Mouse (Mus musculus) limb, embryonic 14.5 days (tissue): ENCODE results near the gene Fgd1. TPM values are rescaled to one million over a fixed set of nuclear protein-coding genes. Genes with fewer than 3 reads are reported as not detected.

Experiments used
- ATAC-seq: fragments of 200-750 bp; cut with Nextera tagmentation; 2 replicates; pipeline ENCODE4 v1.8.0; 2017; ENCODE audit warnings: low read depth, moderate number of reproducible peaks, moderate TSS enrichment; ENCODE audit not compliant: low FRiP score
- DNase-seq: peaks from one replicate; pipeline ENCODE4 v3.0.0-alpha.2; 2015; ENCODE audit warnings: low spot score
- H3K27ac ChIP-seq: fragments of 300-500 bp; sonication (generic); replicated peaks from 2 replicates; pipeline ENCODE4 v1.5.1; 2014; ENCODE audit warnings: low read depth, mild to moderate bottlenecking, low read length, moderate library complexity, mixed read lengths
- H3K27me3 ChIP-seq: fragments of 300-500 bp; sonication (generic); 2 replicates; pipeline ENCODE4 v1.6.1; 2014; ENCODE audit warnings: low read length, mixed read lengths; ENCODE audit not compliant: control insufficient read depth, insufficient read depth
- H3K36me3 ChIP-seq: fragments of 300-500 bp; sonication (generic); 2 replicates; pipeline ENCODE4 v1.6.1; 2014; ENCODE audit warnings: mild to moderate bottlenecking, low read length, moderate library complexity, mixed read lengths; ENCODE audit not compliant: control insufficient read depth, insufficient read depth
- H3K4me1 ChIP-seq: fragments of 300-500 bp; sonication (generic); 2 replicates; pipeline ENCODE4 v1.6.1; 2014; ENCODE audit warnings: antibody characterized with exemption, low read length, mixed read lengths; ENCODE audit not compliant: control insufficient read depth, insufficient read depth
- H3K4me2 ChIP-seq: fragments of 300-500 bp; sonication (generic); replicated peaks from 2 replicates; pipeline ENCODE4 v1.6.1; 2014; ENCODE audit warnings: low read depth, mild to moderate bottlenecking, low read length, moderate library complexity; ENCODE audit not compliant: severe bottlenecking
- H3K4me3 ChIP-seq: fragments of 300-500 bp; sonication (generic); replicated peaks from 2 replicates; pipeline ENCODE4 v1.5.1; 2014; ENCODE audit warnings: low read length
- H3K9ac ChIP-seq: fragments of 300-500 bp; sonication (generic); 2 replicates; pipeline ENCODE4 v1.6.1; 2014; ENCODE audit warnings: mild to moderate bottlenecking, low read depth, low read length, moderate library complexity; ENCODE audit not compliant: severe bottlenecking
- H3K9me3 ChIP-seq: fragments of 300-500 bp; sonication (generic); 2 replicates; pipeline ENCODE4 v1.6.1; 2016; ENCODE audit warnings: low read length; ENCODE audit not compliant: control insufficient read depth
- POLR2A ChIP-seq: fragments of 200-500 bp; IDR thresholded peaks from 2 replicates; pipeline ENCODE4 v1.8.0; 2012; ENCODE audit warnings: inconsistent platforms, mild to moderate bottlenecking, moderate library complexity, borderline replicate concordance; ENCODE audit not compliant: insufficient read depth, insufficient read length; ENCODE audit errors: extremely low read depth
- WGBS: fragments of 180-500 bp; shearing (Covaris S2); extraction: QIAGEN DNeasy Blood & Tissue Kit; methylation state at CpG from one replicate; pipeline ENCODE4 v1.1.7; 2014; 5-methylcytosine and 5-hydroxymethylcytosine counted together
- polyA plus RNA-seq, 2 experiments: library from polyadenylated mRNA; depleted of rRNA in 1 of 2; stranded (reverse) in 1 of 2; unstranded in 1 of 2; fragments of >200 nt; fragmentation: Nextera tagmentation in 1 of 2; extraction: Ambion mirVana in 1 of 2; gene quantifications; 2 replicates each; pipeline versions ENCODE4 v1.2.1 to v1.2.3; 2012 to 2014

Gene Fgd1
- polyA plus RNA-seq, 2 experiments = 15.7 to 42.8 TPM

GRCm38 (mm10) chrX:151061615-151062299 is 15.8 kb downstream of the Fgd1 start:
- no peak overlapping the region for H3K9ac ChIP-seq
- no peak for DNase-seq
- no peak overlapping the region for H3K4me2 ChIP-seq
- no peak for ATAC-seq
- H3K4me3 ChIP-seq = no peak overlapping the region
- no peaks in the 10 kb centered on the region for H3K9me3 ChIP-seq
- no peaks in the 10 kb centered on the region for H3K27me3 ChIP-seq
- no peaks in the 10 kb centered on the region for H3K4me1 ChIP-seq
- no peak overlapping the region for H3K27ac ChIP-seq
- TF ChIP-seq POLR2A = no peak
- H3K36me3 ChIP-seq = no peaks in the 10 kb centered on the region; the same call in 1 of the 2 replicates
- 53% methylated on average over 3 of the region's 3 CpGs for WGBS

DNA sequence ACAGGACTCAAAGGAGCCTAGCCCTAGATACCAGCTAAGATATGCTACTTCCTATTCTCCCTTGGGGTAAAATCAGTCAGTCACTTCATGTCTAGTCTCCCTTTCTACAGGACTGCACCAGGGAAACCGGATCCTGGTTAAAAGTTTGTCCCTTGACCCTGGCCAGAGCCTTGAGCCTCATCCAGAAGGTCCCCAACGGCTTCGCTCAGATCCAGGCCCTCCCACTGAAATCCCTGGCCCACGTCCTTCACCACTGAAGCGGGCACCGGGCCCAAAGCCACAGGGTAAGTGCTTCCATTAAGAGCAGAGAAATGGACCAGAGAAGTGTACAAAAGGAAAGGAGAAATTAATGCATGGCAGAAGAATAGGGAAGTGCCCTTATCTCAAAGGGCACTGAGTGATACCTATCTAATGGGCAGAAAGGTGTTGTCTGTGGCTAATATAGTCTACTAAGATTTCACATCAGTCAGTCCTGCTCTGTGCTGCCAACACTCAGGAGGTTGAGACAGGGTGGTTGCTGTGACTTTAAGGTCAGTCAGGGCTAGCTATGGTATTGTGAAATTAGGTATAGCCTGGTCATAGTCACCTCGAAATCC is 20.2 kb downstream of the Fgd1 start:
- Histone ChIP-seq H3K27me3 (no peaks in the 10 kb centered on the region), H3K27ac (no peak overlapping the region), H3K9ac (no peak overlapping the region), H3K36me3 (peaks cover 23% of the 10 kb centered on the region), H3K4me1 (no peaks in the 10 kb centered on the region), H3K4me2 (no peak overlapping the region), H3K9me3 (no peaks in the 10 kb centered on the region), H3K4me3 (no peak overlapping the region)
- 90% methylated on average over 7 of the region's 7 CpGs for WGBS
- ATAC-seq = no peak
- no peak for DNase-seq
- TF ChIP-seq POLR2A = no peak

DNA sequence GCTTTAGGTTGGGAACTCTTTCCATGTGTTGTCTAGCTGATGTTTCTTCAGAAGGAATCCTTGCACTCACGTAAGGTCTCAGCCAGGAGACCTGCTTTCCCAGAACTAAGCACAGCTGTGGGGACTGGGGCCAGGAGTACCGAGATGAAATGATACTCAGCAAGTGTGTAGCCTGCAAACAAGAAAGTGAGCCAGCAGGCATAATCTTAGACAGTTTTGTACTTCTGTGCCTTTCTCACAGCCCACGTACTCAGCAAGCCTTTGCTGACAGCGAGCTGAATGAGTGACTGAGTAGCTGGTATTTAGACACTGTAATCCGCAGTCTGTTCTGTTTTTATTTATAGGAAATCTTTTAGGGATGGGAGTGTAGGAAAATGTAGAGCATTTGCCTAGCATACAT is 21.9 kb downstream of the Fgd1 start:
- Histone ChIP-seq H3K9ac (no peak overlapping the region), H3K9me3 (no peaks in the 10 kb centered on the region), H3K36me3 (peaks cover 24% of the 10 kb centered on the region), H3K4me1 (no peaks in the 10 kb centered on the region), H3K4me3 (no peak overlapping the region), H3K4me2 (no peak overlapping the region), H3K27me3 (no peaks in the 10 kb centered on the region), H3K27ac (no peak overlapping the region)
- ATAC-seq = no peak
- WGBS = 92% methylated on average over 5 of the region's 5 CpGs
- no peak for DNase-seq
- no peak for TF ChIP-seq POLR2A

GRCm38 (mm10) chrX:151076007-151076406 is 30.1 kb downstream of the Fgd1 start:
- Histone ChIP-seq H3K36me3 (peaks cover 29% of the 10 kb centered on the region), H3K4me1 (no peaks in the 10 kb centered on the region), H3K27me3 (no peaks in the 10 kb centered on the region; the same call in 1 of the 2 replicates), H3K9me3 (no peaks in the 10 kb centered on the region), H3K4me3 (no peak overlapping the region), H3K4me2 (no peak overlapping the region), H3K27ac (no peak overlapping the region), H3K9ac (no peak overlapping the region)
- 96% methylated on average over 5 of the region's 5 CpGs for WGBS
- DNase-seq (no peak), ATAC-seq (no peak)
- no peak for TF ChIP-seq POLR2A

DNA sequence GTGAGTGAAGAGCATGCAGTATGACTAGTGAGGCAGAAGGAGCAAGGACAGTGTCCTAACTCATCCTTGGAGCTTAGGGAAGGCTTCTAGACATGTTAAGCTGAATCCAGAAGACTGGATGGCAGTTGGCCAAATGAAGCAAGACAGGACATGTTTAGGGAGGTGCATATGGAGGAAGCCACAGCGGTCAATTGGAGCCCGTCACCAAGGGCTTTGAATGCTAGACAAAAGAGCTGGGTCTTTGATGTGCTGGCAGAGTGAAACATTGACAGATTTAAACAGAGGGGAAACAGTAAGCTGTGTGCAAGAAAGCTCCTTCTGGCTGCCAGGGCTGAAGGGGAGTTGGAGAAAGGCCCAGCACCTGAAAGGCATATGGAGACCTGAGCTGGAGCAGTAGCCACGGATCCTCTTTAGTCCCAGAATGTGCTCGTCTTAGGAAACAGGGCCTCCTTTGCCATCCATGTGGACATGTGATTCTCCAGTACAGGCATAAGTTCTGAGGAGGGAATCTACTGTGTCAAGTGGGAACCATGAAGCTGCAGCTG is 31.1 kb downstream of the Fgd1 start:
- no peak overlapping the region for H3K4me3 ChIP-seq
- WGBS = 83% methylated on average over 4 of the region's 4 CpGs
- H3K36me3 ChIP-seq = peaks cover 30% of the 10 kb centered on the region
- no peaks in the 10 kb centered on the region; the same call in 1 of the 2 replicates for H3K27me3 ChIP-seq
- H3K4me2 ChIP-seq = no peak overlapping the region
- H3K27ac ChIP-seq = no peak overlapping the region
- no peaks in the 10 kb centered on the region for H3K4me1 ChIP-seq
- no peak for DNase-seq
- no peak for TF ChIP-seq POLR2A
- ATAC-seq = no peak
- no peak overlapping the region for H3K9ac ChIP-seq
- H3K9me3 ChIP-seq = no peaks in the 10 kb centered on the region
